Mouse (Mus musculus) embryonic facial prominence, embryonic 10.5 days (tissue): Measurements from ENCODE around the gene Rasal2. TPM values are rescaled to one million over a fixed set of nuclear protein-coding genes. Genes with fewer than 3 reads are reported as not detected.

ENCODE experiments used
- DNase-seq: peaks from one replicate; pipeline ENCODE4 v3.0.0-alpha.2; 2017; ENCODE audit warnings: low spot score
- H3K27ac ChIP-seq: fragments of 300-500 bp; sonication (generic); replicated peaks from 2 replicates; pipeline ENCODE4 v1.5.1; 2016; ENCODE audit warnings: mild to moderate bottlenecking
- H3K27me3 ChIP-seq: fragments of 300-500 bp; sonication (generic); replicated peaks from 2 replicates; pipeline ENCODE4 v1.6.1; 2016; ENCODE audit warnings: low read depth, mild to moderate bottlenecking; ENCODE audit not compliant: poor library complexity, severe bottlenecking
- H3K36me3 ChIP-seq: fragments of 300-500 bp; sonication (generic); replicated peaks from 2 replicates; pipeline ENCODE4 v1.6.1; 2016; ENCODE audit warnings: mild to moderate bottlenecking, moderate library complexity
- H3K4me1 ChIP-seq: fragments of 300-500 bp; sonication (generic); 2 replicates; pipeline ENCODE4 v1.6.1; 2016
- H3K4me3 ChIP-seq: fragments of 300-500 bp; sonication (generic); 2 replicates; pipeline ENCODE4 v1.5.1; 2016; ENCODE audit warnings: mild to moderate bottlenecking, moderate library complexity
- H3K9me3 ChIP-seq: fragments of 300-500 bp; sonication (generic); 2 replicates; pipeline ENCODE4 v1.6.1; 2016; ENCODE audit warnings: mild to moderate bottlenecking
- WGBS: fragments of 180-500 bp; shearing (Covaris S2); methylation state at CpG from one replicate; pipeline ENCODE4 v1.1.7; 2016; 5-methylcytosine and 5-hydroxymethylcytosine counted together
- polyA plus RNA-seq: library from polyadenylated mRNA; unstranded; fragments of >200 nt; fragmentation: Nextera tagmentation; extraction: Ambion mirVana; gene quantifications from 2 replicates; pipeline ENCODE4 v1.2.1, GENCODE M21; 2016

Rasal2 gene
- polyA plus RNA-seq, 1 experiment from 2014 or later = 9.0 TPM

DNA sequence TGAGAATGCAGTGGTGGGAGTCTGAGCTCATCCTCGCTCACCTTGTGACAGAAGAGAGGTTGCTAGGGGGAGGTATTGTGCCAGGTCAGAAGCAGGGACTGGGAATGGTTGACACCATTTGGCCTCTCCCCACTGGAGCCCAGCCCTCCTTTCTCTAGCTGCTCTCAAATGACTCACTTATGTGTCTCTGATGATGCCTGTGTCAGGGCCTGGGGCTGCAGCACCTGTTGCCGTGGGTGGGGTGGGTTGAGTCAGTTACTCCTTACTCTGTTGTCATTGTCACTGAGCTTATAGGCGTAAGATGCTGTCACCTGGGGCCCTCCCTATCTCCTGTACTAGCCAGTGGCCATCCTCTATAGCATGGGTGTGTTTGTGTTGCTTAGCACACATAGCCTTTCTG, 321.6 kb downstream of the Rasal2 start:
- H3K9me3 ChIP-seq = no peaks in the 10 kb centered on the region
- H3K27ac ChIP-seq = no peak overlapping the region
- H3K4me3 ChIP-seq = no peak overlapping the region
- H3K27me3 ChIP-seq = no peaks in the 10 kb centered on the region
- no peak for DNase-seq
- no peaks in the 10 kb centered on the region for H3K36me3 ChIP-seq
- peaks cover 11% of the 10 kb centered on the region for H3K4me1 ChIP-seq
- WGBS = 77% methylated on average over 3 of the region's 3 CpGs

DNA sequence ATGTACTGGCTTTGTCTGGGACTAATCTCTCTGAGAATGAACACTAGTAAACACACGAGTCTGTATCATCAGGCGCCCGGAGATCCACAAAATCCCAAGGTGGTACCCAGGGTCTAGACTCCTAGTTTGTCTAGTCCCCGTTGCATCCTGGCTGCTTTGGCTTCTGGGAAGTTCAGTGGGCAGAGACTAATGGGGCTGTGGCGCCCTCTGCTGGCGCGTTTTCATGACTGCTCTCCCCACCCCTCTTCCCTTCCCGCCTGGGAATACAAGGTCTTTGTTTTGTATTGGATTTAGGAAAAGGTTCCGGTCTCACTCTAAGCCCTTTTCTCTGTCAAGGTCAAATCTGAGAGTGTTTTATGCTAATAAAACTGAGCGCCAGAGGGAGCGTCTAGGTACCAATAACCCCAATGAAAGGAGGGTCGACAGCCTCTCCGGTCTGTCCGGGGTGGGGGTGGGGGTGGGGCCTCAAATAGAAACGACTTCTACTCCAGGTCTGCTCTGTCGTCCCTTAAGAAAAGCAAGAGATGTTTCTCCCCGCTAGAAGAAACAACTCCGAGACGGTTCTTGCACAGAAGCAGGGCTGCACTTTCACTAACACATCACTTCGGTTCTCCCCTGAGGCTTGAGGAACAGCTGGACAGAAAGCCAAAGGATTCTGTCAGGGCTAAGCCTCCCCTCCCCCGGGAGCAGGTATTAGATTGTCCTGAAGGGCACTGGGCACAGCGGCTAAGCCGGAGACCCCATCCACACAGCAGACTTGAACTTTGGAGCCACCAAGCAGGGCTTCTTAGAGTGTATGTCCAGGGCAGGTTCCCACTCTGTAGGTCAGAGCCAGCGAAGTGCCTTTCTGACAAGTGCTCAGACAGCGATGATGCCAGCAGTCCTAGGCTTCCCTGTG, 326.0 kb downstream of the Rasal2 start:
- H3K27ac ChIP-seq = peak overlapping the region; percentile 81
- no peaks in the 10 kb centered on the region for H3K27me3 ChIP-seq
- DNase-seq = peak; percentile 87
- H3K9me3 ChIP-seq = no peaks in the 10 kb centered on the region
- H3K4me1 ChIP-seq = peaks cover 28% of the 10 kb centered on the region
- peak overlapping the region; percentile 55 for H3K4me3 ChIP-seq
- WGBS = 9% methylated on average over 25 of the region's 25 CpGs
- H3K36me3 ChIP-seq = no peaks in the 10 kb centered on the region

Other genes with a start within 250 kb of the Rasal2 start
- 5.4 and 8.1 TPM in 2 replicates for gene Cryzl2, start 46.0 kb upstream of the Rasal2 start, polyA plus RNA-seq
- gene Sec16b, start 94.1 kb upstream of the Rasal2 start, polyA plus RNA-seq = 0.67 and 0.82 TPM in 2 replicates